Mouse (Mus musculus) intestine, postnatal 0 days (tissue): ENCODE measurements at regions not wholly inside any gene's neighbourhood (a gene's known extent, or its start where the extent isn't known, plus 50 kb on each side); places are given as distances from the start of the nearest gene placed in this dataset.

Experiments
- ATAC-seq: fragments of 200-750 bp; cut with Nextera tagmentation; 2 replicates; pipeline ENCODE4 v1.8.0; 2017; ENCODE audit warnings: mild to moderate bottlenecking, moderate TSS enrichment, moderate library complexity
- H3K27ac ChIP-seq: fragments of 300-500 bp; sonication (generic); 2 replicates; pipeline ENCODE4 v1.5.1; 2014; ENCODE audit warnings: mild to moderate bottlenecking, low read depth, low read length, moderate library complexity
- H3K27me3 ChIP-seq: fragments of 300-500 bp; sonication (generic); replicated peaks from 2 replicates; pipeline ENCODE4 v1.6.1; 2014; ENCODE audit warnings: low read length, mixed read lengths; ENCODE audit not compliant: control insufficient read depth, insufficient read depth
- H3K36me3 ChIP-seq: fragments of 300-500 bp; sonication (generic); 2 replicates; pipeline ENCODE4 v1.6.1; 2014; ENCODE audit warnings: mild to moderate bottlenecking, moderate library complexity; ENCODE audit not compliant: control insufficient read depth, insufficient read depth
- H3K4me1 ChIP-seq: fragments of 300-500 bp; sonication (generic); replicated peaks from 2 replicates; pipeline ENCODE4 v1.6.1; 2014; ENCODE audit warnings: antibody characterized with exemption, low read length, mixed read lengths; ENCODE audit not compliant: control insufficient read depth, insufficient read depth
- H3K4me2 ChIP-seq: fragments of 300-500 bp; sonication (generic); replicated peaks from 2 replicates; pipeline ENCODE4 v1.6.1; 2014; ENCODE audit warnings: low read depth, mild to moderate bottlenecking, moderate library complexity
- H3K4me3 ChIP-seq: fragments of 300-500 bp; sonication (generic); 2 replicates; pipeline ENCODE4 v1.5.1; 2014; ENCODE audit warnings: low read depth, low read length
- H3K9ac ChIP-seq: fragments of 300-500 bp; sonication (generic); 2 replicates; pipeline ENCODE4 v1.6.1; 2014; ENCODE audit warnings: mild to moderate bottlenecking, low read depth, low read length
- H3K9me3 ChIP-seq: fragments of 300-500 bp; sonication (generic); 2 replicates; pipeline ENCODE4 v1.6.1; 2016; ENCODE audit warnings: mixed run types; ENCODE audit not compliant: control insufficient read depth
- CTCF ChIP-seq: sonication (generic); IDR thresholded peaks from 2 replicates; pipeline ENCODE4 v1.5.1; 2016; ENCODE audit warnings: low read depth, mild to moderate bottlenecking, control low read depth, antibody characterized with exemption, moderate library complexity
- WGBS: fragments of 180-500 bp; shearing (Covaris S2); extraction: QIAGEN DNeasy Blood & Tissue Kit; methylation state at CpG from one replicate; pipeline ENCODE4 v1.1.7; 2014; 5-methylcytosine and 5-hydroxymethylcytosine counted together

- Histone ChIP-seq H3K36me3 (no peaks in the 10 kb centered on the region), H3K27ac (no peak overlapping the region), H3K27me3 (no peaks in the 10 kb centered on the region), H3K4me1 (no peaks in the 10 kb centered on the region), H3K4me3 (no peak overlapping the region), H3K4me2 (no peak overlapping the region), H3K9me3 (no peaks in the 10 kb centered on the region), H3K9ac (no peak overlapping the region)
- TF ChIP-seq CTCF = no peak
- ATAC-seq = no peak
- 87% methylated on average over 5 of the region's 5 CpGs for WGBS
Measured at GRCm38 (mm10) chr6:50942696-50943095, 288.5 kb upstream of the Npvf start.

- Histone ChIP-seq H3K27ac (no peak overlapping the region), H3K9me3 (no peaks in the 10 kb centered on the region), H3K9ac (no peak overlapping the region), H3K27me3 (no peaks in the 10 kb centered on the region), H3K4me2 (no peak overlapping the region), H3K4me1 (no peaks in the 10 kb centered on the region), H3K36me3 (no peaks in the 10 kb centered on the region), H3K4me3 (no peak overlapping the region)
- TF ChIP-seq CTCF = no peak
- WGBS = 58% methylated on average over 4 of the region's 4 CpGs
- no peak for ATAC-seq
Measured at GRCm38 (mm10) chr6:50948061-50948460, 293.8 kb upstream of the Npvf start.

GRCm38 (mm10) chr6:50949361-50949760 is 295.1 kb upstream of the Npvf start:
- Histone ChIP-seq H3K9me3 (no peaks in the 10 kb centered on the region), H3K36me3 (no peaks in the 10 kb centered on the region), H3K4me2 (no peak overlapping the region), H3K9ac (no peak overlapping the region), H3K27me3 (no peaks in the 10 kb centered on the region), H3K4me3 (no peak overlapping the region), H3K4me1 (no peaks in the 10 kb centered on the region), H3K27ac (no peak overlapping the region)
- TF ChIP-seq CTCF = no peak
- 96% methylated on average over 5 of the region's 5 CpGs for WGBS
- ATAC-seq = no peak

GRCm38 (mm10) chr6:50949883-50950583 is 295.8 kb upstream of the Npvf start:
- Histone ChIP-seq H3K4me2 (no peak overlapping the region), H3K27me3 (no peaks in the 10 kb centered on the region), H3K9me3 (no peaks in the 10 kb centered on the region), H3K4me3 (no peak overlapping the region), H3K36me3 (no peaks in the 10 kb centered on the region), H3K9ac (no peak overlapping the region), H3K27ac (no peak overlapping the region), H3K4me1 (no peaks in the 10 kb centered on the region)
- 71% methylated on average over 11 of the region's 11 CpGs for WGBS
- TF ChIP-seq CTCF = no peak
- no peak for ATAC-seq

GRCm38 (mm10) chr6:50957328-50957900 is 303.2 kb upstream of the Npvf start:
- no peak for TF ChIP-seq CTCF
- no peak overlapping the region for H3K27ac ChIP-seq
- H3K4me1 ChIP-seq = no peaks in the 10 kb centered on the region
- no peak overlapping the region for H3K4me3 ChIP-seq
- H3K27me3 ChIP-seq = no peaks in the 10 kb centered on the region
- no peak overlapping the region for H3K4me2 ChIP-seq
- no peak for ATAC-seq
- H3K36me3 ChIP-seq = no peaks in the 10 kb centered on the region
- no peak overlapping the region for H3K9ac ChIP-seq
- WGBS = 94% methylated on average over 4 of the region's 4 CpGs
- H3K9me3 ChIP-seq = no peaks in the 10 kb centered on the region

GRCm38 (mm10) chr6:50960341-50960740 is 306.1 kb upstream of the Npvf start:
- Histone ChIP-seq H3K27me3 (no peaks in the 10 kb centered on the region), H3K9ac (no peak overlapping the region), H3K9me3 (no peaks in the 10 kb centered on the region), H3K4me3 (no peak overlapping the region), H3K27ac (no peak overlapping the region), H3K4me1 (no peaks in the 10 kb centered on the region), H3K36me3 (no peaks in the 10 kb centered on the region), H3K4me2 (no peak overlapping the region)
- no peak for TF ChIP-seq CTCF
- WGBS = 49% methylated on average over 5 of the region's 5 CpGs
- ATAC-seq = no peak
